Comparison of ENCODE assay signal across 10 mouse cellular contexts in the genomic region with DNA sequence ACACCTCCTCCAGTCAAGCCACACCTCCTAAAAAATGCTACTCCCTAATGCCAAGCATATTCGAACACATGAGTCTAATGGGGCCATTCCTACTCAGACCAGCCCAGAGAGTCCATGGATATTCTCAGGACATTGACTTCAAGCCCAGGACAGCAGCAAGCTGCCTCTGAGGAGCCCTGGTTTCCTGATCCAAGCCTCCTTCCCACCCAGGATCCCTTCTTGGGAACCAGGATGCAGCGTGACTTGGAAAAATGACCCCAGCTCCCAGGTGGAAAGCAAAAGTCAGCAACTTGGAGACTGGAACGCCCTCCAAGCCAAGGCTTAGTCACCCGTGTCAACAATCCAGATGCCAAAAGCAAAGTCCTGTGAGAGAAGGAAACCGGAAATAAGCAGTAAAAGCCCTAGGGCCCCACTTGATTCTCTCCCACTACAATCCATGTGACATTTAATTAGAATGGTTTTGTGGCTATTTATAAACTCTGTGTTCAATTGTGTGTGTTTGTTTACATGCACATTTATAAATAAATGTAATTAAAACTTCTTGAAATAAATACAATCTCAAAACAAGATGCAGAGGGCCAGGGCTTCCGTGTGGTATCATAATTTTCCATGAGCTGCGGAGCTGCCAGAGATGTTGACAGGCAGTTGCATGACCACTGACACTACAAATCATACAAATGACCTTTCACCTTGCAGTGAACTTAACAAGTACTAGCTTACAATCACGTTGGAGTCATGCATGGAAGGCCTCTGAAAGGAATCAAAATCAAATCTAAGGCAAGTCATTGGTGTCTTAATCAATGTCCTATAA.
DNase-seq lines count a peak whose midpoint lies in the region; ATAC-seq and TF ChIP-seq lines count a peak whose summit lies in the region.
"Had no signal": no experiment of that assay in that cellular context is flagged by ENCODE, and none has a peak within 500 bp of the region (broad histone marks: within the 10 kb centered on the region; RNA-seq: fewer than 3 reads in every experiment).

No protein-coding gene starts in this region.

- no peak overlapping the region for H3K4me2 ChIP-seq in heart, postnatal 0 days (ENCODE audit: low read depth, low read length)
- no peak overlapping the region for H3K4me2 ChIP-seq in kidney, embryonic 16.5 days (replicated peaks; ENCODE audit: low read depth, low read length)
- H3K4me2 ChIP-seq in midbrain, postnatal 0 days (ENCODE audit: low read depth, low read length, poor library complexity, severe bottlenecking): no peak overlapping the region
- no peak overlapping the region for H3K4me2 ChIP-seq in midbrain, embryonic 13.5 days (replicated peaks)
- H3K4me2 ChIP-seq in midbrain, embryonic 11.5 days: no peak overlapping the region

- no peak for TF ChIP-seq EP300 in heart, postnatal 0 days (IDR thresholded peaks at IDR 0.05; ENCODE audit: low read depth)

- no peaks in the 10 kb centered on the region for H3K9me3 ChIP-seq in heart, postnatal 0 days (replicated peaks; ENCODE audit: control insufficient read depth, low read length)
- H3K9me3 ChIP-seq in kidney, embryonic 16.5 days (ENCODE audit: low read length): no peaks in the 10 kb centered on the region
- H3K9me3 ChIP-seq in midbrain, postnatal 0 days (ENCODE audit: low read length): no peaks in the 10 kb centered on the region
- no peaks in the 10 kb centered on the region for H3K9me3 ChIP-seq in midbrain, embryonic 13.5 days
- no peaks in the 10 kb centered on the region for H3K9me3 ChIP-seq in midbrain, embryonic 11.5 days (ENCODE audit: control insufficient read depth, low read length)
- H3K9me3 ChIP-seq: midbrain, embryonic 10.5 days had no signal

- no peak overlapping the region for H3K27ac ChIP-seq in heart, postnatal 0 days (ENCODE audit: low read depth)
- H3K27ac ChIP-seq in kidney, embryonic 16.5 days (ENCODE audit: low read length): peak overlapping the region; percentile 82
- no peak overlapping the region for H3K27ac ChIP-seq in midbrain, postnatal 0 days (ENCODE audit: low read depth, low read length)
- no peak overlapping the region for H3K27ac ChIP-seq in midbrain, embryonic 13.5 days
- no peak overlapping the region for H3K27ac ChIP-seq in midbrain, embryonic 11.5 days (ENCODE audit: low read depth, low read length)
- H3K27ac ChIP-seq: midbrain, embryonic 10.5 days had no signal

- H3K4me3 ChIP-seq in heart, postnatal 0 days (ENCODE audit: low read depth, low read length): no peak overlapping the region
- H3K4me3 ChIP-seq in kidney, embryonic 16.5 days (ENCODE audit: low read length): no peak overlapping the region
- no peak overlapping the region for H3K4me3 ChIP-seq in midbrain, postnatal 0 days (ENCODE audit: low read depth, low read length)
- H3K4me3 ChIP-seq in midbrain, embryonic 13.5 days (replicated peaks): no peak overlapping the region
- no peak overlapping the region for H3K4me3 ChIP-seq in midbrain, embryonic 11.5 days (ENCODE audit: low read depth, low read length)
- H3K4me3 ChIP-seq: midbrain, embryonic 10.5 days had no signal

- no peak for TF ChIP-seq CTCF in heart, postnatal 0 days (IDR thresholded peaks at IDR 0.05; ENCODE audit: low read depth)
- TF ChIP-seq CTCF in midbrain, postnatal 0 days (IDR thresholded peaks at IDR 0.05): no peak

- 59% methylated on average over 8 of the region's 8 CpGs for WGBS in heart, postnatal 0 days
- 28% methylated on average over 8 of the region's 8 CpGs for WGBS in kidney, embryonic 16.5 days
- 81% methylated on average over 8 of the region's 8 CpGs for whole genome bisulfite sequencing in midbrain, postnatal 0 days
- 77% methylated on average over 8 of the region's 8 CpGs for WGBS in midbrain, embryonic 13.5 days
- 81% methylated on average over 8 of the region's 8 CpGs for WGBS in midbrain, embryonic 11.5 days

- DNase-seq in gastrocnemius, adult 18-20 months (ENCODE audit: low spot score): peak; percentile 75
- DNase-seq in gastrocnemius, postnatal 4 days (ENCODE audit: low spot score in 2 of 2): no peak
- peak; percentile 60 for DNase-seq in heart, postnatal 0 days (ENCODE audit: low spot score)
- peak; percentile 9 to 25 for DNase-seq in lung, postnatal 4 days
- no peak for DNase-seq in midbrain, postnatal 0 days (ENCODE audit: low spot score)
- DNase-seq in midbrain, embryonic 11.5 days (ENCODE audit: low spot score, missing footprints): no peak
- DNase-seq: embryo, embryonic 11 days had no signal

- no peak overlapping the region for H3K9ac ChIP-seq in heart, postnatal 0 days (replicated peaks; ENCODE audit: low read depth, low read length)
- H3K9ac ChIP-seq in kidney, embryonic 16.5 days (replicated peaks; ENCODE audit: low read length): no peak overlapping the region
- no peak overlapping the region for H3K9ac ChIP-seq in midbrain, postnatal 0 days (replicated peaks; ENCODE audit: low read length, poor library complexity, severe bottlenecking)
- H3K9ac ChIP-seq in midbrain, embryonic 13.5 days (replicated peaks): no peak overlapping the region
- H3K9ac ChIP-seq in midbrain, embryonic 11.5 days (ENCODE audit: low read length): no peak overlapping the region

- no peaks in the 10 kb centered on the region for H3K36me3 ChIP-seq in heart, postnatal 0 days (replicated peaks; ENCODE audit: control insufficient read depth, insufficient read depth, low read length)
- no peaks in the 10 kb centered on the region for H3K36me3 ChIP-seq in kidney, embryonic 16.5 days (ENCODE audit: insufficient read depth, low read length)
- no peaks in the 10 kb centered on the region for H3K36me3 ChIP-seq in midbrain, postnatal 0 days (ENCODE audit: insufficient read depth, low read length)
- no peaks in the 10 kb centered on the region for H3K36me3 ChIP-seq in midbrain, embryonic 13.5 days
- no peaks in the 10 kb centered on the region for H3K36me3 ChIP-seq in midbrain, embryonic 11.5 days (ENCODE audit: control insufficient read depth, insufficient read depth, low read length)
- H3K36me3 ChIP-seq: midbrain, embryonic 10.5 days had no signal

- no peak for ATAC-seq in heart, postnatal 0 days (ENCODE audit: insufficient read depth, low read depth)
- peak; percentile 68; the same call in 1 of the 2 replicates for ATAC-seq in kidney, embryonic 16.5 days (ENCODE audit: low FRiP score, low TSS enrichment)
- no peak for ATAC-seq in midbrain, postnatal 0 days (ENCODE audit: low FRiP score)
- ATAC-seq in midbrain, embryonic 13.5 days: no peak
- ATAC-seq in midbrain, embryonic 11.5 days (ENCODE audit: low FRiP score): no peak

- peaks cover 9% of the 10 kb centered on the region; the same call in 1 of the 2 replicates for H3K4me1 ChIP-seq in heart, postnatal 0 days (ENCODE audit: control insufficient read depth, insufficient read depth)
- peaks cover 21% of the 10 kb centered on the region for H3K4me1 ChIP-seq in kidney, embryonic 16.5 days (ENCODE audit: insufficient read depth, low read length)
- no peaks in the 10 kb centered on the region for H3K4me1 ChIP-seq in midbrain, postnatal 0 days (ENCODE audit: insufficient read depth, low read length)
- H3K4me1 ChIP-seq in midbrain, embryonic 13.5 days (replicated peaks): peaks cover 6% of the 10 kb centered on the region
- H3K4me1 ChIP-seq in midbrain, embryonic 11.5 days (ENCODE audit: control insufficient read depth, insufficient read depth, low read length): no peaks in the 10 kb centered on the region

- H3K27me3 ChIP-seq in heart, postnatal 0 days (ENCODE audit: control insufficient read depth, insufficient read depth, low read length): no peaks in the 10 kb centered on the region
- no peaks in the 10 kb centered on the region for H3K27me3 ChIP-seq in kidney, embryonic 16.5 days (ENCODE audit: insufficient read depth, low read length)
- no peaks in the 10 kb centered on the region for H3K27me3 ChIP-seq in midbrain, postnatal 0 days (ENCODE audit: insufficient read depth, low read length)
- no peaks in the 10 kb centered on the region; the same call in 1 of the 2 replicates for H3K27me3 ChIP-seq in midbrain, embryonic 13.5 days
- no peaks in the 10 kb centered on the region for H3K27me3 ChIP-seq in midbrain, embryonic 11.5 days (ENCODE audit: control insufficient read depth, insufficient read depth, low read length)

Comparison
In these comparisons a context has a peak if more than half of its experiments do, and no peak if none do; other contexts are left out.
1. DNase-seq: peak in gastrocnemius, adult 18-20 months (single experiment), heart, postnatal 0 days (single experiment) and lung, postnatal 4 days (2 of 2); none in gastrocnemius, postnatal 4 days (0 of 2), midbrain, postnatal 0 days (single experiment) and midbrain, embryonic 11.5 days (single experiment).